Mouse (Mus musculus): ENCODE results near the gene Wnt3a. TPM values are rescaled to one million over a fixed set of nuclear protein-coding genes. Genes with fewer than 3 reads are reported as not detected.
"Not testable (repeated sequence)": the region's sequence is repeated elsewhere in the genome, so short reads cannot be mapped to it uniquely, and the experiment has no call there.

Gene Wnt3a
- polyA plus RNA-seq, 1 experiment = not detected

DNA sequence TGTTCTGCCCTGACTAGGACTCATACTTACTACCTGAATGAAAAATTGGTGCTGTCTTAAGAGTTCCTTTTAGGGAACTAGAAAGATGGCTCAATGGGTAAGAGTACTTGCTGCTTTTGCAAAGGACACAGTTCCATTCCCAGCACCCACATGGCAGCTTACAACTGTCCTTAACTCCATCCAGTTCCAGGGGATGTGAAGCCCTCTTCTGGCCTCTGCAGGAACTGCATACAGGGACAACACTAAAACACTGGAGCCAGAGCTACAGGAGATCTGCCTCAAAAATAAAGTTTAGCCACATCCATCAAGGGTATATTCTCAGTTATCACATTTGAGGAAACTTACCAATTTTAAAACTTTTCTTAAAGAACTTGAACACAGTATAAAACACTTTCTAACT is 71.5 kb downstream of the Wnt3a start:
- no peak overlapping the region for H3ac ChIP-seq (ENCODE audit: control insufficient read depth, insufficient read length, low read depth)

DNA sequence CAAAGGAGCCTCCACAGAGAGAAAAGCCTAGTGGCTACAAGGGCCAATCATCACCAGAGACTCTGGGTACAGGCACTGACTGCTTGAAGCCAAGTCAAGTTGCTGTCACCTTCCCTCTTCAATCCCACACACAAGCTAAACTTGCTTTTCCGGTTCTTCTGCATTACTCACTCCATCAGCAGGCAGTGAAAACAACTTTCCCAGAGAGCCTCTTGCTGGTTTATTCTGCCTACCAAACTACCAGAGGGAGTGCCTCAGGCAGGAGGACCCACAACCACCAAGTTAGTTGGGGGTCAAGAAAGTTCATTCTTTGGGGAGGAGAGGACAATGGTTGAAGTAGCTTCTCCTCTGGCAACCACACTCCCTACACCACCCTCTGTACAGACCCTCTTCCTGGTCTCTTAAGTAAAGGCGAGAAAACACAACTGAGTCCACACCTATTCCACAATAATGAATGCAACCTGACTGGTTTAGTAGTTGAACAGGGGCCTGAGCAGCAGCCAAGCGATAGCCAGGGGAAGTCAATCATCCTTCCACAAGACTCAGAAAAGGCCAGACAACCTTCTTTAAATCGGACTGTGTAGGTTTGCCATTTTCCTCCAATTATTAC is 72.1 kb downstream of the Wnt3a start:
- Histone ChIP-seq H3K36me3 (ENCODE audit: control insufficient read depth, insufficient read depth) (peaks cover 97% of the 10 kb centered on the region), H3K79me2 (ENCODE audit: control insufficient read depth, insufficient read depth) (peaks cover 100% of the 10 kb centered on the region), H3K4me3 (ENCODE audit: insufficient read depth, poor library complexity, severe bottlenecking) (no peak overlapping the region), H3ac (ENCODE audit: control insufficient read depth, insufficient read length, low read depth) (no peak overlapping the region), H3K27me3 (ENCODE audit: control insufficient read depth, insufficient read depth, insufficient read length) (no peaks in the 10 kb centered on the region), H3K79me3 (ENCODE audit: low read depth) (peaks cover 99% of the 10 kb centered on the region)
- TF ChIP-seq CEBPB (IDR thresholded peaks at IDR 0.05; ENCODE audit: low read depth) (no peak), MAX (IDR thresholded peaks at IDR 0.05) (no peak), MYOG (IDR thresholded peaks at IDR 0.05; ENCODE audit: control insufficient read depth, extremely low read depth, insufficient read length) (no peak), USF1 (IDR thresholded peaks at IDR 0.05; ENCODE audit: low read depth) (no peak), MYOD1 (IDR thresholded peaks at IDR 0.05; ENCODE audit: control insufficient read depth, insufficient read length, low read depth) (no peak), CTCF (IDR thresholded peaks at IDR 0.05; ENCODE audit: control insufficient read depth, insufficient read depth, insufficient read length) (no peak), FOSL1 (IDR thresholded peaks at IDR 0.05; ENCODE audit: insufficient read depth, low read length, poor library complexity, severe bottlenecking) (no peak)

More for the DNA sequence above, 71.5 kb downstream of the Wnt3a start:
- Histone ChIP-seq H3K36me3 (ENCODE audit: control insufficient read depth, insufficient read depth) (peaks cover 97% of the 10 kb centered on the region), H3K79me2 (ENCODE audit: control insufficient read depth, insufficient read depth) (peaks cover 100% of the 10 kb centered on the region), H3K27me3 (ENCODE audit: control insufficient read depth, insufficient read depth, insufficient read length) (no peaks in the 10 kb centered on the region), H3K79me3 (ENCODE audit: low read depth) (peaks cover 100% of the 10 kb centered on the region), H3K4me3 (ENCODE audit: insufficient read depth, poor library complexity, severe bottlenecking) (no peak overlapping the region)
- TF ChIP-seq FOSL1 (IDR thresholded peaks at IDR 0.05; ENCODE audit: insufficient read depth, low read length, poor library complexity, severe bottlenecking) (no peak), CEBPB (IDR thresholded peaks at IDR 0.05; ENCODE audit: low read depth) (no peak), MAX (IDR thresholded peaks at IDR 0.05) (no peak), CTCF (IDR thresholded peaks at IDR 0.05; ENCODE audit: control insufficient read depth, insufficient read depth, insufficient read length) (no peak), MYOG (IDR thresholded peaks at IDR 0.05; ENCODE audit: control insufficient read depth, extremely low read depth, insufficient read length) (no peak), USF1 (IDR thresholded peaks at IDR 0.05; ENCODE audit: low read depth) (no peak), MYOD1 (IDR thresholded peaks at IDR 0.05; ENCODE audit: control insufficient read depth, insufficient read length, low read depth) (no peak)

DNA sequence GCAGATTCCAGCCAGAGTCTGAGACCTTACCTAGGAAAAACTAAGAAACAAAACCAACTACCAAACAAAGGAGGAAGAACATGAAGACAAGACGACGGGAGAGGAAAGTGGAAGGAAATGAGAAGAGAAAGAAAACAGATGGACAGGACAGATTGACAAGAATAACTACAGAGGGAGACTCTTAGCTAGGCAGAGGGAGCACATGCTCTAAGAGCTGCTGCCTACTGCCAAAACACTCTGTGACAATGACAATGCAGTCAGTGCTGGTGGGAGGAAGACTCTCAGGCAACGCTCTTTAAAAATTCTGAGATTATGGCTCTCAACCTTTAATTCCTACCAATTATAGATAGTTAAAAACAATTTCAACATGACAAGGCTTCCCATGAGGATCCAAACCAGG is 73.6 kb downstream of the Wnt3a start:
- Histone ChIP-seq H3K27me3 (ENCODE audit: control insufficient read depth, insufficient read depth, insufficient read length) (no peaks in the 10 kb centered on the region), H3K4me3 (ENCODE audit: insufficient read depth, poor library complexity, severe bottlenecking) (no peak overlapping the region), H3ac (ENCODE audit: control insufficient read depth, insufficient read length, low read depth) (no peak overlapping the region), H3K79me3 (ENCODE audit: low read depth) (peaks cover 93% of the 10 kb centered on the region), H3K36me3 (ENCODE audit: control insufficient read depth, insufficient read depth) (peaks cover 94% of the 10 kb centered on the region), H3K79me2 (ENCODE audit: control insufficient read depth, insufficient read depth) (peaks cover 100% of the 10 kb centered on the region)
- TF ChIP-seq USF1 (IDR thresholded peaks at IDR 0.05; ENCODE audit: low read depth) (no peak), CEBPB (IDR thresholded peaks at IDR 0.05; ENCODE audit: low read depth) (no peak), MYOG (IDR thresholded peaks at IDR 0.05; ENCODE audit: control insufficient read depth, extremely low read depth, insufficient read length) (no peak), MYOD1 (IDR thresholded peaks at IDR 0.05; ENCODE audit: control insufficient read depth, insufficient read length, low read depth) (no peak), CTCF (IDR thresholded peaks at IDR 0.05; ENCODE audit: control insufficient read depth, insufficient read depth, insufficient read length) (no peak), FOSL1 (IDR thresholded peaks at IDR 0.05; ENCODE audit: insufficient read depth, low read length, poor library complexity, severe bottlenecking) (no peak), MAX (IDR thresholded peaks at IDR 0.05) (no peak)

DNA sequence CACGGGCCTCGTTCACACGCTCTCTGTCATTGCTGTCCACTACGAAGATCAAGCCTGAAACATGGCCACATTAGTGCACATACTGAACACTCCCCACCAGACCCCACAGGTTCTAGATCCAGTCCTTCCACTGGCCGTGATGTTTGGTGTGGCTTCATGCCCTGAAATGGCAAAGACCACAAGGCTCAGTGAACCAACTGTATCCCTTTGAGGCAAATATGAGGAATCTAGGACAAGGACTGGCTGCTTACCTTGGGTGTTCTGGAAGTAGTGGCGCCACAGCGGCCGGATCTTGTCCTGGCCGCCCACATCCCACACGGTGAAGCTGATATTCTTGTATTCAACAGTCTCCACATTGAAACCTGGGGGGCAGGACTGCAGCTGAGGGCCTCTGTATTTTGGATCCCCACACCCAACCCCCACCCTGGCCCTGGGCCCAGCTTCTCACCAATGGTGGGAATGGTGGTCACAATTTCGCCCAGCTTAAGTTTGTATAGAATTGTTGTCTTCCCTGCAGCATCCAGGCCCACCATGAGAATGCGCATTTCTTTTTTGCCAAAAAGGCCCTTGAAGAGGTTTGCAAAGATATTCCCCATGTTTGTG is 77.6 kb downstream of the Wnt3a start:
- Histone ChIP-seq H3K79me3 (ENCODE audit: low read depth) (peaks cover 60% of the 10 kb centered on the region), H3K27me3 (ENCODE audit: control insufficient read depth, insufficient read depth, insufficient read length) (no peaks in the 10 kb centered on the region), H3K79me2 (ENCODE audit: control insufficient read depth, insufficient read depth) (peaks cover 97% of the 10 kb centered on the region), H3K4me3 (ENCODE audit: insufficient read depth, poor library complexity, severe bottlenecking) (no peak overlapping the region), H3K36me3 (ENCODE audit: control insufficient read depth, insufficient read depth) (peaks cover 82% of the 10 kb centered on the region), H3ac (ENCODE audit: control insufficient read depth, insufficient read length, low read depth) (no peak overlapping the region)
- TF ChIP-seq CTCF (IDR thresholded peaks at IDR 0.05; ENCODE audit: control insufficient read depth, insufficient read depth, insufficient read length) (no peak), MAX (IDR thresholded peaks at IDR 0.05) (no peak), USF1 (IDR thresholded peaks at IDR 0.05; ENCODE audit: low read depth) (no peak), FOSL1 (IDR thresholded peaks at IDR 0.05; ENCODE audit: insufficient read depth, low read length, poor library complexity, severe bottlenecking) (no peak), CEBPB (IDR thresholded peaks at IDR 0.05; ENCODE audit: low read depth) (no peak), MYOG (IDR thresholded peaks at IDR 0.05; ENCODE audit: control insufficient read depth, extremely low read depth, insufficient read length) (no peak), MYOD1 (IDR thresholded peaks at IDR 0.05; ENCODE audit: control insufficient read depth, insufficient read length, low read depth) (no peak)

DNA sequence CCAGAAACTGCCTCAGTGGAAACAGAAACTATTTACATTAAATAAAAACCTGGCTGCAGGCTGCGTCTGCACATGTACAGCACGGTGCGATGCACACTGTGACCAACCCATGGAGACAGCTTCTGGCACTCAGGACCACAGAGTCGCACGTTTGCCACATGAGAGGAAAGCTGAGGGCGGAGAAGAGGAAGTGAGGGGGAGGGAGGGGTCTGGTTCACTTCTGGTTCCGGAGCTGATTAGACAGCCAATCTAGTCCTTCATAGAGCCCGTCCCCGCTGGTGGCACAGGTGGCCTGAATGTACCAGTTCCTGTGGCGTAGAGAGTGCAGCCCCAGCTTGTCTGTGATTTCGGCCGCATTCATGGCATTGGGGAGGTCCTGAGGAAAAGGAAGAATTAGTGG is 78.2 kb downstream of the Wnt3a start:
- H3ac ChIP-seq (ENCODE audit: control insufficient read depth, insufficient read length, low read depth); H3K27me3 ChIP-seq (ENCODE audit: control insufficient read depth, insufficient read depth, insufficient read length); H3K4me3 ChIP-seq (ENCODE audit: insufficient read depth, poor library complexity, severe bottlenecking): not testable (repeated sequence)
- Histone ChIP-seq H3K79me2 (ENCODE audit: control insufficient read depth, insufficient read depth) (peaks cover 90% of the 10 kb centered on the region), H3K79me3 (ENCODE audit: low read depth) (peaks cover 53% of the 10 kb centered on the region), H3K36me3 (ENCODE audit: control insufficient read depth, insufficient read depth) (peaks cover 76% of the 10 kb centered on the region)

DNA sequence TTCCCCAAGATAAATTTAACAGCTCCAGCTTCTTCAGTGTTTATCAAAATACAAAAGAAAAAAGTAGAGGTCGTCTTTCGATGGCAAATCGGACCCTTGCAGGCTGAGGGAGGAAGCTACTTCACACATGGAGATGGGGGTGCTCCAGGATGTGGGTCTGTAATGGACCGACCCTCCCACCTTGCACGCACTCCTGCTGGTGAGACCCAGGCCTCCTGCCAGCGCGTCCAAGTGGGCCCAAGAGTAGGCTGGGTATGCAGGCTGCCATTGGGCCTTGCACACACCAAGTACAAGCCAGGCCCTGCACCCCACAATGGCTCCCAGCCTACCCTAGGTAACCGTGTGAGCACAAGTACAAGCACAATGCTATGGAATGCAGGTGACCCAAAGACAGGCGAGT is 79.0 kb downstream of the Wnt3a start:
- H3K79me2 ChIP-seq (ENCODE audit: control insufficient read depth, insufficient read depth) = peaks cover 83% of the 10 kb centered on the region
- H3K4me3 ChIP-seq (ENCODE audit: insufficient read depth, poor library complexity, severe bottlenecking); H3ac ChIP-seq (ENCODE audit: control insufficient read depth, insufficient read length, low read depth); H3K27me3 ChIP-seq (ENCODE audit: control insufficient read depth, insufficient read depth, insufficient read length): not testable (repeated sequence)
- H3K79me3 ChIP-seq (ENCODE audit: low read depth) = peaks cover 45% of the 10 kb centered on the region
- H3K36me3 ChIP-seq (ENCODE audit: control insufficient read depth, insufficient read depth) = peaks cover 71% of the 10 kb centered on the region

Measured in C2C12 (cell line).